Mouse (Mus musculus): ENCODE measurements around the gene Eml4. TPM values are rescaled to one million over a fixed set of nuclear protein-coding genes. Genes with fewer than 3 reads are reported as not detected.

Gene Eml4
- polyA plus RNA-seq (2012; ENCODE audit: insufficient read depth, low replicate concordance), result 0.95 TPM in 1 of 2 replicates, not detected in the other

DNA sequence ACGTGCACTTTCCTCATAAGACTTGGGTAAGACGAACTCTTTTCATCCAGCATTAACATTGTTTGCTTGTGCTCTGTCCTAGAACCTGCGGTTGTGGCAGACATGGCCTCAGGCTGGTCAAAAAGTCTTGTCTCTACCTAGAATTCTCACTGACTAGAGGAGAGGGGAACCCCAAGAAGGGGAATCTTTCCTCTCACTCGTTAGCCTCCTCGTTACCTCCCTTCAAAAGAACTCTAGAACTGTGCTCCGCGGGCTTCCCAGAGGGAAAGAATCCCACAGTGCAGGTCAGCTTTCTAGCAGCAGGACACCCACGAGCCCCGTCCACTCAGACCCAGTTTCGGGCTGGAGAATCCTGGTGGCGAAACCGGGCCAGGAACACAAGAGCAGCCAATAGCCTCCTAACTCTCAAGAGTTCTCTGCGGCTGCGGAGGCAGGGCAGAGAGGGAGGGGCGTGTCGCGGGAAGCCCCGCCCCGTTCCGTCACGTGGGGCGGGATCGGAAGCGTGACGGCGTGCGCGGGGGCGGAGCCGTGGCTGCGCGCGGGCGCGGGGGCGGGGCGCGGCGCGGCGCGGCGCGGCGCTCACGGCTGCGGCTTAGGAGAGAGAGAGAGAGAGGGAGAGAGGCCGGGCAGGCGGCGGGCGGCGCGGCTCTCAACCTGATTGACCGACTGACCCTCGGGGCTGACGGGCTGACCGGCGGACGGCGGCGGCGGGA lies at the start of gene Eml4:
Eml4 (plus strand) TSS at position 553 of the 713 bp plus-strand sequence.
- H3K4me3 ChIP-seq (replicated peaks), result peak within 1 kb of the TSS; percentile 94
- no peaks in the 10 kb centered on the region for H3K36me3 ChIP-seq (replicated peaks; ENCODE audit: low read length)
- H3K9me3 ChIP-seq, result no peaks in the 10 kb centered on the region
- TF ChIP-seq FLI1 (IDR thresholded peaks at IDR 0.05; ENCODE audit: low read length), result no peak
- no peak for TF ChIP-seq GATA1 (IDR thresholded peaks at IDR 0.05; ENCODE audit: borderline replicate concordance, low read length)
- no peaks in the 10 kb centered on the region for H3K27me3 ChIP-seq (replicated peaks)
- peaks cover 39% of the 10 kb centered on the region for H3K4me1 ChIP-seq

DNA sequence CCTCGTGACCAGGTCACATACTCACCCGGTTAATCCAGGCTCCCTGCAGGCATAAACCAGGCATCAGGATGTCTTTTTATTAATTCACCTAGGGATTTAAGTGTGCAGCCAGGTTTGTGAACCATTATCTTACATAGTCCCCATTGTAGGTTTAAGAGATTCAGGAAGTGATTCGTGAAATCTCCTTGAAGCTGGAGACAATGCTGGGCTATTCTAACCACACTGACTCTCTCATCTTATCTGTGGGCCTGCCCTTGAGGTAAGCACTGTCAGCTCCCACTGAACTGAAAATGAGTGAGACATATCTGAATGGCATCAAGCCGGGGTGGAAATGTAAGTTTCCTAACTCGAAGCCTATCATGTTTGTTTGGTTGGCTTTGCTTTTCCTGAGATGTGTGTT lies 49.3 kb upstream of the Eml4 start:
- H3K4me1 ChIP-seq, result peaks cover 21% of the 10 kb centered on the region
- H3K4me3 ChIP-seq (replicated peaks), result no peak overlapping the region
- no peaks in the 10 kb centered on the region for H3K36me3 ChIP-seq (replicated peaks; ENCODE audit: low read length)
- no peaks in the 10 kb centered on the region for H3K9me3 ChIP-seq
- TF ChIP-seq FLI1 (IDR thresholded peaks at IDR 0.05; ENCODE audit: low read length) (no peak), GATA1 (IDR thresholded peaks at IDR 0.05; ENCODE audit: borderline replicate concordance, low read length) (no peak)
- peaks cover 24% of the 10 kb centered on the region for H3K27me3 ChIP-seq (replicated peaks)

DNA sequence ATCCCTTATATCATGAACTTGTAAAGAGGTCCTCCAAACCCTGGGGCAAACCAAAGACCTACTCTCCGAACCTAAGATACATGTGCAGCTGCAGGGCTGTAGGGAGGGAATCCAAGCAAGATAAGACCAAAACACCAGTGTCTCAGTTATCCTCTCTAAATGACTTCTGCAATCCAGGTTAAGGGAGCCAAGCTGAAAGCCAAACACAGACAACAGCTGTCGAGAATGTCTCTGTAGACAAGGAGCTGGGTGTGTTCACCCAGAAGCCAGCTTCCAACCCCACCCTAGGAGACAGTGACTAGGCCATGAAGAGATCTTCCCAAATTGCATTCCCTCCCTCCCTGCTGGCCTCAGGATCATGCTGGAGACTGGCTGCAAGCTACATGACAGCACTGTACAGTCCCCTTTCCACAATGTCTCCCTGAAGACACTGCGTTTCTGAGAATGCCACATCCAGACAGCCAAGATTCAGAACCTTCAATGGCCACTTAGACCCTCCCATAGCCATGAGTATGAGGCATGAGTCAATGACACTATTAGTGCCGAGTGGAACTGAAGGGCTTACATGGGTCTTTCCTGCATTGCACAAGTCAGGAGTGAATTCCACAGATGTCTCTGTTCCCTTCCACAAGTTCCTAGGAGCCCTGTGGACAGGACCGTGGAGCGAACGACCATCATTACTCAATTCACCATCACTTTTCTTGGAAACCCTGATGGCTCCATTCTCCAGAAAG lies 46.5 kb upstream of the Eml4 start:
- TF ChIP-seq FLI1 (IDR thresholded peaks at IDR 0.05; ENCODE audit: low read length), result no peak
- no peak for TF ChIP-seq GATA1 (IDR thresholded peaks at IDR 0.05; ENCODE audit: borderline replicate concordance, low read length)
- Histone ChIP-seq H3K9me3 (no peaks in the 10 kb centered on the region), H3K4me1 (peaks cover 35% of the 10 kb centered on the region), H3K27me3 (replicated peaks) (peaks cover 44% of the 10 kb centered on the region), H3K4me3 (replicated peaks) (no peak overlapping the region), H3K36me3 (replicated peaks; ENCODE audit: low read length) (no peaks in the 10 kb centered on the region)

DNA sequence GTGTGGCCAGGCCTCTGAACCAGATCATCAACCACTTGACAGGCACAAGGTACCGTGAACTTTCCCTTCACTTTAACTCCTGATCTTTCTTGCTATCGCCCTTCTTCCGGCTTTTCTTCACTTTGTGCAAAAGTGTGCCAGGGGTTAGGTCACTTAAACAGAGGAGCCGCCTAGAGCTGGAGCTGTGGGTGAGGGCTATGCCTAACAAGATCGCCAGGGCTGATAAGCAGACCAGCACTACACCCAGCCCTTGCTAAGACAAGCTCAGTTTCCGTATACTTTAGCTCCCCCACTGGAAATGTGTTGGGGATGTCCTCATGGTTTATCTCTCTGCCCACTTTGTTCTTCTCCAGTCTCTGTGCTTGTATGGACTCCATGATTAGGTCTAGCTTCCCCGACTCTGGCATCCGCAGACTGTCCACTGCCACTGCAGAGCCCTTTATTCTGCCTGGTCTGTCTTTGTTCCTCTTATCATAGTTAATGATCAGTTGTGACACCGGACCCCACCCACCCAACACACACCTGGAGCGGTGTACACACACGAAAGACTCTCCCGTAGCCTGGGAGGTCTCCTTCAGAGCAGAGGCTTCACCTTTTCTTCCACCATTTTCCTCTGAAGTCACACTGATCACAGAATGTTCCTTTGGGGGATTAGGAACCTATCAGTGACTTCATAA lies 43.6 kb upstream of the Eml4 start:
- Histone ChIP-seq H3K4me3 (replicated peaks) (no peak overlapping the region), H3K9me3 (no peaks in the 10 kb centered on the region), H3K36me3 (replicated peaks; ENCODE audit: low read length) (no peaks in the 10 kb centered on the region), H3K4me1 (peaks cover 27% of the 10 kb centered on the region), H3K27me3 (replicated peaks) (peaks cover 49% of the 10 kb centered on the region)
- TF ChIP-seq FLI1 (IDR thresholded peaks at IDR 0.05; ENCODE audit: low read length) (no peak), GATA1 (IDR thresholded peaks at IDR 0.05; ENCODE audit: borderline replicate concordance, low read length) (peak; percentile 72; the same call in 1 of the 3 replicates)

DNA sequence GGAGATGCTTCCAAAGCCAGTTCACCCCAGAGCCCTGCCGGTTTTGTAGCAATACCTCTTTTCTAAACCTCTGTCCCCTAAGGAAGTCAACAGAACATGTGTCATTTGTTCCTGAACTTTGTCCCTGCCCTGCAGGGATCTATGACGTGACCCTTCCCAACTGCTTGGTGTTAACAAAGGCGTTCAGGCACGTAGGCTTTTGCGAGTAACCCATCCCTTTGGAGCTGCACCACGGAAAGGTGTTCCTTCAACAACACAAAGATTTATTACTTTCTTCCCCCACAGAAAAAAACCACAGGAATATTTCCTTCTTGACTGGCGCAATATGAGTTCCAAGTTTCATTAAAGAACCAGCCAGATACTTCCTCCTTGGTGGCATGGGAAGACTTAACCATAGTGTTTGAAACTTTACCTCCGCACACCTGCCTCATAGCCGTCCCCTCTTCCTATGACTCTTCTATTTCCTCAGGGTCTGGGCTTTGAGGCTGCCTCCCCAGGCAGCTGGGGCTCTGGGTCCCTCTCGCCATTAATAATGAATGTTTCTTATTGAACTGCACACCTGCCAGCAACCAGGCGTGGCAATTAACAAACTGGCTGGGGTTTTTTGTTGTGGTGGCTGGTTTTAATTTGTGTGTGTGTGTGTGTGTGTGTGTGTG lies 43.0 kb upstream of the Eml4 start:
- H3K4me3 ChIP-seq (replicated peaks), result peak overlapping the region; percentile 42
- peaks cover 54% of the 10 kb centered on the region for H3K27me3 ChIP-seq (replicated peaks)
- no peaks in the 10 kb centered on the region for H3K36me3 ChIP-seq (replicated peaks; ENCODE audit: low read length)
- no peaks in the 10 kb centered on the region for H3K9me3 ChIP-seq
- peaks cover 34% of the 10 kb centered on the region for H3K4me1 ChIP-seq
- TF ChIP-seq FLI1 (IDR thresholded peaks at IDR 0.05; ENCODE audit: low read length), result no peak
- no peak for TF ChIP-seq GATA1 (IDR thresholded peaks at IDR 0.05; ENCODE audit: borderline replicate concordance, low read length)

DNA sequence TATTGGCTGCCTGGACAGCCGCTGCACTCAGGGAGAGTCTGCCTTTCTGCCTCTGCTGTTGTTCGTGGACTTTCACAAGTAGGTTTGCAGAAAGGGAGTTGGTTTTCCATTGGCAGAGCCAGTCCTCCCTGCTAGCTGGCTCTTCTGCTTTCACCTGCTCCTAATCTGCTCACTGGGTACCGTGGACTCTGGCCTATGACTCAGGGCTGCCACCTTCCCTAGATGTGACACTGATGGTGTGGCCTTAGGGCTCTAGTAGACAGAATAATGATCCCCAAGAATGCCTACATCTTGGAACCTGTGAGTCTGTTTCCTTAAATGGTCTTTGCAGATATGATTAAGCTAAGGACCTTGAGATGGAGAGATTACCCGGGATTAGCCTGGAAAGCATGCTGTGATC lies 42.3 kb upstream of the Eml4 start:
- H3K9me3 ChIP-seq, result no peaks in the 10 kb centered on the region
- H3K36me3 ChIP-seq (replicated peaks; ENCODE audit: low read length), result no peaks in the 10 kb centered on the region
- peaks cover 39% of the 10 kb centered on the region for H3K4me1 ChIP-seq
- H3K27me3 ChIP-seq (replicated peaks), result peaks cover 55% of the 10 kb centered on the region
- TF ChIP-seq FLI1 (IDR thresholded peaks at IDR 0.05; ENCODE audit: low read length) (no peak), GATA1 (IDR thresholded peaks at IDR 0.05; ENCODE audit: borderline replicate concordance, low read length) (no peak)
- no peak overlapping the region for H3K4me3 ChIP-seq (replicated peaks)

DNA sequence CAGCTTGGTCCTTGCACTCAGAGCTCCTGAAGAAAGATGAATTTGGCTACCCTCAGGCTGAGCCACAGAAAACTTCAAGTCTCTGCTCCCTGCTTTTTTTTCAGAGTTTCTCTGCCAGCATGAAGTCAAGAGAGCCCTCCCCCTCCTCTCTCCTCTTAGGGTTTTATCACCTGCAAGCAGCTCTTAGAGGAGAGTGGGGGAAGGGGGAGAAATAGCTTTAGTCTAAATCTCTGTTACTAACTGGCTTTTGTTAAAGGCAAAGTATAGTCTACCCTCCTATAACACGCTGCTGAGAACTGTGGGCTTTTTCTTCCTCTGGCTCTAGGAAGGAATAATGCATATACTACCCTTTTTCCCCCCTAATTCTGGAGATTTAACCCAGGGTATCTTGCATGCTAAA lies 41.5 kb upstream of the Eml4 start:
- TF ChIP-seq FLI1 (IDR thresholded peaks at IDR 0.05; ENCODE audit: low read length) (no peak), GATA1 (IDR thresholded peaks at IDR 0.05; ENCODE audit: borderline replicate concordance, low read length) (no peak)
- Histone ChIP-seq H3K36me3 (replicated peaks; ENCODE audit: low read length) (no peaks in the 10 kb centered on the region), H3K4me3 (replicated peaks) (no peak overlapping the region), H3K9me3 (no peaks in the 10 kb centered on the region), H3K4me1 (peaks cover 47% of the 10 kb centered on the region), H3K27me3 (replicated peaks) (peaks cover 59% of the 10 kb centered on the region)

DNA sequence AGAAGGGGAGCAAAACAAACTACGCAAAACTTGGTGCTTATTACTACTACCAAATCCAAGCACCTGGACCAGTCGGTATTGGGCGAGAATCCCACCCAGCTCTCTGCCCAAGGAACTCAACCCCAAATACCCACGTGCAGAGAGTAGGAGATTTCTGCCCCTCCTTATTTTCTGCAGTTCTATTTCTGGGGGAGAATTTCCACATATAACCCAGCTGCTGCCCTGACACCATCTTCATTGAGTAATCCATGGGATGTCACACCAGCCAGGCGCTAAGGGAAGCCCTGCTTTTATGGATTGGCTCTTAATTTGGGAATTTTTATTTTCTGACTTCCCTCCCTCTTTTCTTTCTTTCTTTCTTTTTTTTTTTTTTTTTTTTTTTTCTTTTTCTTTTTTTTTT lies 38.9 kb upstream of the Eml4 start:
- H3K9me3 ChIP-seq, result no peaks in the 10 kb centered on the region
- peaks cover 52% of the 10 kb centered on the region for H3K27me3 ChIP-seq (replicated peaks)
- TF ChIP-seq GATA1 (IDR thresholded peaks at IDR 0.05; ENCODE audit: borderline replicate concordance, low read length) (no peak), FLI1 (IDR thresholded peaks at IDR 0.05; ENCODE audit: low read length) (no peak)
- no peaks in the 10 kb centered on the region for H3K36me3 ChIP-seq (replicated peaks; ENCODE audit: low read length)
- H3K4me3 ChIP-seq (replicated peaks), result no peak overlapping the region
- H3K4me1 ChIP-seq, result peaks cover 61% of the 10 kb centered on the region

DNA sequence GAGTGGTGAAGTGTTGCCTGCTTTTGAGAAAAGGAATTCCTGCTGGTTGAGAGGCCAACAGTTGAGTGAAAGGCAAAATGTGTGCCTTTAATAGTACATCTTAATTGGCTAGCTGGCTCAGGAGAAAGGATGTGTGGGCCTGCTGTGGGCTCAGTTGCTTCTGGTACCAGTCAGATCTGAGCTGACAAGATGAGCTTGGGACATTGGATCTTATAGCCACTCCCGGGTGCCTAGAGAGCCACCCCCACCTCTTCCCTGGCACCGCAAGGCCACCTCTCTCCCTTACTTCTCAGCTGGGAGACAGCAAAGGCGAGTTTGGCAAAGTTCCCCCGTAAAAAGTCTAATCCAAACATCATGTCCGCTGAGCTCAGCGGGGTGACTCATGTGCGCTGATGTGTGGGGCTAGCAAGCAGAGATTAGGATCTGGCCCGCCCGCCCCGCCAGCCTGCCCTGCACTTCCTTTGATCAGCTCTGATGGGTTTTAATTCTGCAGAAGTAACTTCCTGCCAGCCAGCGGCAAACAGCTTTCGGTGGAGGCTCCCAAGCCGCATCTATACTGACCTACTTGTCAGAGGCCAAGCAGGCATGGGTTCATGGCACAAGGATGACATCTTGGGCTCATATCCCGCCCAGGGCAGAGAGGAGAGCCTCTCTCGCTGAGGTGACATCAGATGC lies 38.4 kb upstream of the Eml4 start:
- H3K27me3 ChIP-seq (replicated peaks), result peaks cover 46% of the 10 kb centered on the region
- TF ChIP-seq FLI1 (IDR thresholded peaks at IDR 0.05; ENCODE audit: low read length) (no peak), GATA1 (IDR thresholded peaks at IDR 0.05; ENCODE audit: borderline replicate concordance, low read length) (no peak)
- peaks cover 55% of the 10 kb centered on the region for H3K4me1 ChIP-seq
- H3K36me3 ChIP-seq (replicated peaks; ENCODE audit: low read length), result no peaks in the 10 kb centered on the region
- no peaks in the 10 kb centered on the region for H3K9me3 ChIP-seq
- H3K4me3 ChIP-seq (replicated peaks), result peak overlapping the region; percentile 86

Measured in megakaryocyte, embryonic 14.5 days (primary cell).